Mouse (Mus musculus): ENCODE measurements at regions not wholly inside any gene's neighbourhood (a gene's known extent, or its start where the extent isn't known, plus 50 kb on each side); places are given as distances from the start of the nearest gene placed in this dataset.
"Not testable (repeated sequence)": the region's sequence is repeated elsewhere in the genome, so short reads cannot be mapped to it uniquely, and the experiment has no call there.

- no peak for DNase-seq (ENCODE audit: low read depth, low spot score)
Measured at GRCm38 (mm10) chr8:26596665-26597362, 380.3 kb upstream of the Zfp703 start.

GRCm38 (mm10) chr8:26598520-26598919, 378.6 kb upstream of the Zfp703 start:
- no peak for DNase-seq (ENCODE audit: low read depth, low spot score)

- no peak for DNase-seq (ENCODE audit: low read depth, low spot score)
Measured at GRCm38 (mm10) chr8:26600127-26600526, 377.0 kb upstream of the Zfp703 start.

- DNase-seq (ENCODE audit: low read depth, low spot score), result no peak
Measured at GRCm38 (mm10) chr8:26608001-26608400, 369.1 kb upstream of the Zfp703 start.

- no peak for DNase-seq (ENCODE audit: low read depth, low spot score)
Measured at GRCm38 (mm10) chr8:26608588-26608987, 368.5 kb upstream of the Zfp703 start.

GRCm38 (mm10) chr8:26612153-26612552, 365.0 kb upstream of the Zfp703 start:
- DNase-seq (ENCODE audit: low read depth, low spot score), result no peak

GRCm38 (mm10) chr8:26622311-26623052, 354.6 kb upstream of the Zfp703 start:
- DNase-seq (ENCODE audit: low read depth, low spot score), result no peak

GRCm38 (mm10) chr8:26626186-26626585, 350.9 kb upstream of the Zfp703 start:
- DNase-seq (ENCODE audit: low read depth, low spot score), result peak; percentile 40

- no peak for DNase-seq (ENCODE audit: low read depth, low spot score)
Measured at GRCm38 (mm10) chr8:26626651-26627077, 350.5 kb upstream of the Zfp703 start.

GRCm38 (mm10) chr8:26627191-26627891, 349.8 kb upstream of the Zfp703 start:
- DNase-seq (ENCODE audit: low read depth, low spot score), result no peak

- no peak for DNase-seq (ENCODE audit: low read depth, low spot score)
Measured at GRCm38 (mm10) chr8:26630544-26630943, 346.6 kb upstream of the Zfp703 start.

- no peak for DNase-seq (ENCODE audit: low read depth, low spot score)
Measured at GRCm38 (mm10) chr8:26635701-26636100, 341.4 kb upstream of the Zfp703 start.

- DNase-seq (ENCODE audit: low read depth, low spot score), result not testable (repeated sequence)
Measured at GRCm38 (mm10) chr8:26645375-26645774, 331.8 kb upstream of the Zfp703 start.

GRCm38 (mm10) chr8:26650287-26650686, 326.8 kb upstream of the Zfp703 start:
- no peak for DNase-seq (ENCODE audit: low read depth, low spot score)

- DNase-seq (ENCODE audit: low read depth, low spot score), result no peak
Measured at GRCm38 (mm10) chr8:26655897-26656296, 321.2 kb upstream of the Zfp703 start.

GRCm38 (mm10) chr8:26656310-26657075, 320.6 kb upstream of the Zfp703 start:
- DNase-seq (ENCODE audit: low read depth, low spot score), result no peak

- peak; percentile 43 for DNase-seq (ENCODE audit: low read depth, low spot score)
Measured at GRCm38 (mm10) chr8:26659381-26659780, 317.7 kb upstream of the Zfp703 start.

GRCm38 (mm10) chr8:26669541-26669940, 307.6 kb upstream of the Zfp703 start:
- DNase-seq (ENCODE audit: low read depth, low spot score), result no peak

GRCm38 (mm10) chr8:26672486-26673395, 304.4 kb upstream of the Zfp703 start:
- DNase-seq (ENCODE audit: low read depth, low spot score), result no peak

- no peak for DNase-seq (ENCODE audit: low read depth, low spot score)
Measured at GRCm38 (mm10) chr8:26677584-26678138, 299.5 kb upstream of the Zfp703 start.

All from CD4-positive, CD25-positive, alpha-beta regulatory T cell, adult 2 months (primary cell).